Mouse (Mus musculus): ENCODE measurements around the gene Deup1.

- TF ChIP-seq MAFK (IDR thresholded peaks at IDR 0.05; ENCODE audit: insufficient read depth, low read depth, low read length), result no peak
- no peak for TF ChIP-seq ZC3H11A (IDR thresholded peaks at IDR 0.05; ENCODE audit: borderline replicate concordance, low read depth, low read length)
Measured at GRCm38 (mm10) chr9:15550461-15550961, 77.2 kb downstream of the Deup1 start.
